Mouse (Mus musculus): ENCODE measurements around the gene Ifitm10. TPM values are rescaled to one million over a fixed set of nuclear protein-coding genes. Genes with fewer than 3 reads are reported as not detected.
"Not testable (repeated sequence)": the region's sequence is repeated elsewhere in the genome, so short reads cannot be mapped to it uniquely, and the experiment has no call there.

The Ifitm10 gene
- polyA plus RNA-seq, 1 experiment from 2014 or later: 1.6 TPM

GRCm38 (mm10) chr7:142284615-142285080 is 88.9 kb downstream of the Ifitm10 start:
- WGBS (ENCODE audit: insufficient replicate concordance): 0% methylated on average over 19 of the region's 19 CpGs
- Histone ChIP-seq H3K27ac (ENCODE audit: low read length) (no peak overlapping the region), H3K4me1 (ENCODE audit: control insufficient read depth, low read depth, low read length) (no peaks in the 10 kb centered on the region; the same call in 1 of the 2 replicates), H3K9ac (ENCODE audit: low read depth, low read length) (peak overlapping the region; percentile 57), H3K27me3 (ENCODE audit: control insufficient read depth, insufficient read depth, low read depth, low read length) (peaks cover 32% of the 10 kb centered on the region), H3K4me3 (ENCODE audit: low read depth, low read length) (peak overlapping the region; percentile 58), H3K9me3 (replicated peaks; ENCODE audit: control insufficient read depth, low read length) (no peaks in the 10 kb centered on the region), H3K4me2 (ENCODE audit: low read depth, low read length) (peak overlapping the region; percentile 83), H3K36me3 (ENCODE audit: control insufficient read depth, insufficient read depth) (no peaks in the 10 kb centered on the region)
- ATAC-seq (ENCODE audit: low read depth): peak; percentile 35; the same call in 1 of the 2 replicates

DNA sequence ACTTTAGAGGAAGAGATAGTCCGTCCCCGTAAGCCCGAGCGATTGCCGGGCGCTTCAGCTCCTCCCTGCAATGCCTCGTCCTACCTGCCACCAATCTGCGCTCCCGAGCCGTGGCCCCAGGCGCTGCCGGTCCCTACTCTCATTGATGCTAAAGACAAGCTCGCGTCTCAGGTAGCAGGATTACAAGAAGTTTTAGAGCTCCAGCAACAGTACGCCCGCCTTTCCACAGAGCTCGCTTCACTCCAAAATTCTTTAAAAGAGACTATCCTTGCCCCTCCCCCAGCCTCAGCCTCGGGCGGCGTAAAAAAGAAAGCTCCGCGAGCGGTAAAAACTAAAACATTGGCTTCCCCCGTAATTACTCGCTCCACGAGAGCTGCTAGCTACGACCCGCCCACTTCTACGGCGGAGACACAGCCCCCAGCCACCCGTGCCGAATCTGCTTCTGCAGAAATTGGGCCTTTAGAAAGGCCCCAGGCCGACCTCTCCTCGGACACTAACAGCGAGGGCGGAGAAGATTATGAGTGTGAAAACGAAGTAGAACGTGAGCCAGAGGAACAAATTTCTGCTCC is 89.4 kb downstream of the Ifitm10 start:
- peaks cover 32% of the 10 kb centered on the region for H3K27me3 ChIP-seq (ENCODE audit: control insufficient read depth, insufficient read depth, low read depth, low read length)
- no peaks in the 10 kb centered on the region; the same call in 1 of the 2 replicates for H3K4me1 ChIP-seq (ENCODE audit: control insufficient read depth, low read depth, low read length)
- no peaks in the 10 kb centered on the region for H3K36me3 ChIP-seq (ENCODE audit: control insufficient read depth, insufficient read depth)
- 0 out of 2 replicates have a peak, but pooled peaks have one; percentile 30 for ATAC-seq (ENCODE audit: low read depth)
- H3K9ac ChIP-seq (ENCODE audit: low read depth, low read length): peak overlapping the region; percentile 57
- H3K4me3 ChIP-seq (ENCODE audit: low read depth, low read length): peak overlapping the region; percentile 58
- under 1% methylated on average over 38 of the region's 38 CpGs for WGBS (ENCODE audit: insufficient replicate concordance)
- H3K9me3 ChIP-seq (replicated peaks; ENCODE audit: control insufficient read depth, low read length): no peaks in the 10 kb centered on the region
- H3K4me2 ChIP-seq (ENCODE audit: low read depth, low read length): peak overlapping the region; percentile 83
- H3K27ac ChIP-seq (ENCODE audit: low read length): no peak overlapping the region

- not testable (repeated sequence) for H3K36me3 ChIP-seq (ENCODE audit: control insufficient read depth, insufficient read depth); H3K4me3 ChIP-seq (ENCODE audit: low read depth, low read length); H3K9me3 ChIP-seq (replicated peaks; ENCODE audit: control insufficient read depth, low read length); H3K4me2 ChIP-seq (ENCODE audit: low read depth, low read length); H3K27ac ChIP-seq (ENCODE audit: low read length); ATAC-seq (ENCODE audit: low read depth); H3K9ac ChIP-seq (ENCODE audit: low read depth, low read length); H3K4me1 ChIP-seq (ENCODE audit: control insufficient read depth, low read depth, low read length)
- peaks cover 32% of the 10 kb centered on the region for H3K27me3 ChIP-seq (ENCODE audit: control insufficient read depth, insufficient read depth, low read depth, low read length)
- WGBS (ENCODE audit: insufficient replicate concordance): 46% methylated on average over 2 of the region's 2 CpGs
These were observed 90.7 kb downstream of the Ifitm10 start for GRCm38 (mm10) chr7:142282847-142283246.

- not testable (repeated sequence) for H3K4me2 ChIP-seq (ENCODE audit: low read depth, low read length); H3K36me3 ChIP-seq (ENCODE audit: control insufficient read depth, insufficient read depth); H3K4me1 ChIP-seq (ENCODE audit: control insufficient read depth, low read depth, low read length); H3K4me3 ChIP-seq (ENCODE audit: low read depth, low read length); H3K9me3 ChIP-seq (replicated peaks; ENCODE audit: control insufficient read depth, low read length); H3K9ac ChIP-seq (ENCODE audit: low read depth, low read length); ATAC-seq (ENCODE audit: low read depth); H3K27ac ChIP-seq (ENCODE audit: low read length)
- WGBS (ENCODE audit: insufficient replicate concordance): 44% methylated on average over 1 of the region's 1 CpGs
- H3K27me3 ChIP-seq (ENCODE audit: control insufficient read depth, insufficient read depth, low read depth, low read length): peaks cover 22% of the 10 kb centered on the region
These were observed 94.3 kb downstream of the Ifitm10 start for GRCm38 (mm10) chr7:142279291-142279690.

GRCm38 (mm10) chr7:142278183-142278582 is 95.4 kb downstream of the Ifitm10 start:
- H3K4me1 ChIP-seq (ENCODE audit: control insufficient read depth, low read depth, low read length); H3K36me3 ChIP-seq (ENCODE audit: control insufficient read depth, insufficient read depth); H3K9ac ChIP-seq (ENCODE audit: low read depth, low read length); H3K4me2 ChIP-seq (ENCODE audit: low read depth, low read length); H3K9me3 ChIP-seq (replicated peaks; ENCODE audit: control insufficient read depth, low read length); H3K4me3 ChIP-seq (ENCODE audit: low read depth, low read length); ATAC-seq (ENCODE audit: low read depth); H3K27ac ChIP-seq (ENCODE audit: low read length): not testable (repeated sequence)
- H3K27me3 ChIP-seq (ENCODE audit: control insufficient read depth, insufficient read depth, low read depth, low read length): peaks cover 10% of the 10 kb centered on the region
- WGBS (ENCODE audit: insufficient replicate concordance): 0% methylated on average over 3 of the region's 3 CpGs

Other genes starting within 250 kb of the Ifitm10 start
- gene Gm39115, start 237.7 kb downstream of the Ifitm10 start, polyA plus RNA-seq (2015; fragmentation: Nextera tagmentation; extraction: Ambion mirVana): not detected in 2 replicates
- not detected in 2 replicates for gene Gm45337, start 229.1 kb downstream of the Ifitm10 start, polyA plus RNA-seq (2015; fragmentation: Nextera tagmentation; extraction: Ambion mirVana)
- not detected in 2 replicates for gene Gm29735, start 216.6 kb downstream of the Ifitm10 start, polyA plus RNA-seq (2015; fragmentation: Nextera tagmentation; extraction: Ambion mirVana)
- not detected in 2 replicates for gene Gm4553, start 208.0 kb downstream of the Ifitm10 start, polyA plus RNA-seq (2015; fragmentation: Nextera tagmentation; extraction: Ambion mirVana)
- not detected in 2 replicates for gene Krtap5-2, start 197.7 kb downstream of the Ifitm10 start, polyA plus RNA-seq (2015; fragmentation: Nextera tagmentation; extraction: Ambion mirVana)
- gene Gm10153, start 183.4 kb downstream of the Ifitm10 start, polyA plus RNA-seq (2015; fragmentation: Nextera tagmentation; extraction: Ambion mirVana): not detected in 2 replicates
- gene Krtap5-3, start 172.4 kb downstream of the Ifitm10 start, polyA plus RNA-seq (2015; fragmentation: Nextera tagmentation; extraction: Ambion mirVana): not detected in 2 replicates
- gene Gm7579, start 161.9 kb downstream of the Ifitm10 start, polyA plus RNA-seq (2015; fragmentation: Nextera tagmentation; extraction: Ambion mirVana): not detected in 2 replicates
- not detected in 2 replicates for gene Krtap5-5, start 143.8 kb downstream of the Ifitm10 start, polyA plus RNA-seq (2015; fragmentation: Nextera tagmentation; extraction: Ambion mirVana)
- not detected in 2 replicates for gene Gm40460, start 132.7 kb downstream of the Ifitm10 start, polyA plus RNA-seq (2015; fragmentation: Nextera tagmentation; extraction: Ambion mirVana)
- not detected in 2 replicates for gene Gm2431, start 115.4 kb downstream of the Ifitm10 start, polyA plus RNA-seq (2015; fragmentation: Nextera tagmentation; extraction: Ambion mirVana)
- not detected in 2 replicates for gene Gm4559, start 99.4 kb downstream of the Ifitm10 start, polyA plus RNA-seq (2015; fragmentation: Nextera tagmentation; extraction: Ambion mirVana)
- gene Krtap5-1, start 76.6 kb downstream of the Ifitm10 start, polyA plus RNA-seq (2015; fragmentation: Nextera tagmentation; extraction: Ambion mirVana): not detected in 2 replicates
- not detected in 2 replicates for gene Krtap5-4, start 70.2 kb downstream of the Ifitm10 start, polyA plus RNA-seq (2015; fragmentation: Nextera tagmentation; extraction: Ambion mirVana)
- 1.4 and 1.8 TPM in 2 replicates for gene Gm49369, start 8.9 kb upstream of the Ifitm10 start, polyA plus RNA-seq (2015; fragmentation: Nextera tagmentation; extraction: Ambion mirVana)
- 408 and 415 TPM in 2 replicates for gene Ctsd, start 14.3 kb upstream of the Ifitm10 start, polyA plus RNA-seq (2015; fragmentation: Nextera tagmentation; extraction: Ambion mirVana)
- 0.14 TPM in 1 of 2 replicates, not detected in the other for gene Syt8, start 61.1 kb upstream of the Ifitm10 start, polyA plus RNA-seq (2015; fragmentation: Nextera tagmentation; extraction: Ambion mirVana)
- gene Tnni2, start 68.1 kb upstream of the Ifitm10 start, polyA plus RNA-seq (2015; fragmentation: Nextera tagmentation; extraction: Ambion mirVana): 17.8 and 41.4 TPM in 2 replicates
- 21.6 and 26.2 TPM in 2 replicates for gene Lsp1, start 87.1 kb upstream of the Ifitm10 start, polyA plus RNA-seq (2015; fragmentation: Nextera tagmentation; extraction: Ambion mirVana)
- 13.0 and 31.5 TPM in 2 replicates for gene Tnnt3, start 125.1 kb upstream of the Ifitm10 start, polyA plus RNA-seq (2015; fragmentation: Nextera tagmentation; extraction: Ambion mirVana)
- 10.9 and 11.4 TPM in 2 replicates for gene Mrpl23, start 158.9 kb upstream of the Ifitm10 start, polyA plus RNA-seq (2015; fragmentation: Nextera tagmentation; extraction: Ambion mirVana)